Mouse (Mus musculus) lung, embryonic 14.5 days (tissue): ENCODE measurements around the gene Bak1. TPM values are rescaled to one million over a fixed set of nuclear protein-coding genes. Genes with fewer than 3 reads are reported as not detected.
A peak's percentile ranks its signal among the peaks of the same experiment; 100 is the strongest.

Experiments used
- ATAC-seq: fragments of 200-750 bp; cut with Nextera tagmentation; 2 replicates; pipeline ENCODE4 v1.8.0; 2017; ENCODE audit warnings: mild to moderate bottlenecking, moderate TSS enrichment, moderate library complexity; ENCODE audit not compliant: insufficient read depth
- DNase-seq: peaks from one replicate; pipeline ENCODE4 v3.0.0-alpha.2; 2015
- H3K27ac ChIP-seq: fragments of 300-500 bp; sonication (generic); 2 replicates; pipeline ENCODE4 v1.5.1; 2014; ENCODE audit warnings: low read depth, mild to moderate bottlenecking, moderate library complexity
- H3K27me3 ChIP-seq: fragments of 300-500 bp; sonication (generic); 2 replicates; pipeline ENCODE4 v1.6.1; 2014; ENCODE audit warnings: low read length, control low read depth; ENCODE audit not compliant: insufficient read depth
- H3K36me3 ChIP-seq: fragments of 300-500 bp; sonication (generic); 2 replicates; pipeline ENCODE4 v1.6.1; 2014; ENCODE audit warnings: control low read depth; ENCODE audit not compliant: insufficient read depth
- H3K4me1 ChIP-seq: fragments of 300-500 bp; sonication (generic); 2 replicates; pipeline ENCODE4 v1.6.1; 2014; ENCODE audit warnings: antibody characterized with exemption, control low read depth; ENCODE audit not compliant: insufficient read depth
- H3K4me2 ChIP-seq: fragments of 300-500 bp; sonication (generic); 2 replicates; pipeline ENCODE4 v1.6.1; 2014; ENCODE audit warnings: mild to moderate bottlenecking
- H3K4me3 ChIP-seq: fragments of 300-500 bp; sonication (generic); 2 replicates; pipeline ENCODE4 v1.5.1; 2014; ENCODE audit warnings: low read depth, low read length
- H3K9ac ChIP-seq: fragments of 300-500 bp; sonication (generic); 2 replicates; pipeline ENCODE4 v1.6.1; 2014
- H3K9me3 ChIP-seq: fragments of 300-500 bp; sonication (generic); 2 replicates; pipeline ENCODE4 v1.6.1; 2016; ENCODE audit warnings: low read depth, low read length, control low read depth
- CTCF ChIP-seq: IDR thresholded peaks from 2 replicates; pipeline ENCODE4 v1.5.1; 2016; ENCODE audit warnings: antibody characterized with exemption, low read depth
- WGBS: fragments of 180-500 bp; shearing (Covaris S2); extraction: QIAGEN DNeasy Blood & Tissue Kit; methylation state at CpG from one replicate; pipeline ENCODE4 v1.1.7; 2014; 5-methylcytosine and 5-hydroxymethylcytosine counted together
- polyA plus RNA-seq: library from polyadenylated mRNA; unstranded; fragments of >200 nt; fragmentation: Nextera tagmentation; extraction: Ambion mirVana; gene quantifications from 2 replicates; pipeline ENCODE4 v1.2.1, GENCODE M21; 2014

Gene Bak1
- polyA plus RNA-seq, 1 experiment from 2014 or later, result 12.0 TPM

GRCm38 (mm10) chr17:27029431-27029830, 622 bp upstream of the Bak1 start:
- H3K36me3 ChIP-seq, result peaks cover 18% of the 10 kb centered on the region
- H3K4me1 ChIP-seq, result peaks cover 5% of the 10 kb centered on the region; the same call in 1 of the 2 replicates
- TF ChIP-seq CTCF, result no peak
- no peak overlapping the region for H3K9ac ChIP-seq
- no peak overlapping the region for H3K4me2 ChIP-seq
- H3K27me3 ChIP-seq, result no peaks in the 10 kb centered on the region
- H3K9me3 ChIP-seq, result no peaks in the 10 kb centered on the region
- 90% methylated on average over 14 of the region's 14 CpGs for WGBS
- no peak overlapping the region for H3K4me3 ChIP-seq
- no peak overlapping the region for H3K27ac ChIP-seq
- no peak for DNase-seq
- ATAC-seq, result no peak

- TF ChIP-seq CTCF, result peak; percentile 87
- Histone ChIP-seq H3K36me3 (peaks cover 25% of the 10 kb centered on the region), H3K27ac (peak overlapping the region; percentile 84), H3K4me3 (peak overlapping the region; percentile 75), H3K27me3 (no peaks in the 10 kb centered on the region), H3K9me3 (no peaks in the 10 kb centered on the region), H3K9ac (peak overlapping the region; percentile 98), H3K4me1 (peaks cover 5% of the 10 kb centered on the region; the same call in 1 of the 2 replicates), H3K4me2 (peak overlapping the region; percentile 93)
- DNase-seq (peak; percentile 94), ATAC-seq (peak; percentile 88)
- WGBS, result under 1% methylated on average over 19 of the region's 19 CpGs
Measured at GRCm38 (mm10) chr17:27028284-27028795, 469 bp downstream of the Bak1 start.

- H3K36me3 ChIP-seq, result peaks cover 29% of the 10 kb centered on the region
- H3K27ac ChIP-seq, result peak overlapping the region; percentile 84
- H3K4me3 ChIP-seq, result peak overlapping the region; percentile 75
- no peaks in the 10 kb centered on the region for H3K27me3 ChIP-seq
- DNase-seq, result peak; percentile 62
- no peaks in the 10 kb centered on the region for H3K9me3 ChIP-seq
- ATAC-seq, result peak; percentile 26; the same call in 1 of the 2 replicates
- peak overlapping the region; percentile 98 for H3K9ac ChIP-seq
- WGBS, result 26% methylated on average over 12 of the region's 12 CpGs
- H3K4me1 ChIP-seq, result peaks cover 5% of the 10 kb centered on the region; the same call in 1 of the 2 replicates
- peak overlapping the region; percentile 93 for H3K4me2 ChIP-seq
- TF ChIP-seq CTCF, result no peak
Measured at GRCm38 (mm10) chr17:27027460-27028283, 1.1 kb downstream of the Bak1 start.

- H3K27ac ChIP-seq, result no peak overlapping the region
- no peaks in the 10 kb centered on the region for H3K9me3 ChIP-seq
- no peak for TF ChIP-seq CTCF
- no peak overlapping the region for H3K9ac ChIP-seq
- 82% methylated on average over 3 of the region's 3 CpGs for WGBS
- H3K4me2 ChIP-seq, result no peak overlapping the region
- H3K4me3 ChIP-seq, result no peak overlapping the region
- H3K4me1 ChIP-seq, result peaks cover 5% of the 10 kb centered on the region; the same call in 1 of the 2 replicates
- peaks cover 46% of the 10 kb centered on the region for H3K36me3 ChIP-seq
- ATAC-seq (no peak), DNase-seq (no peak)
- H3K27me3 ChIP-seq, result no peaks in the 10 kb centered on the region
Measured at GRCm38 (mm10) chr17:27025951-27026350, 2.9 kb downstream of the Bak1 start.

GRCm38 (mm10) chr17:27025326-27025902, 3.4 kb downstream of the Bak1 start:
- H3K9me3 ChIP-seq, result no peaks in the 10 kb centered on the region
- no peak overlapping the region for H3K27ac ChIP-seq
- 93% methylated on average over 17 of the region's 17 CpGs for WGBS
- H3K36me3 ChIP-seq, result peaks cover 50% of the 10 kb centered on the region
- DNase-seq (no peak), ATAC-seq (no peak)
- H3K4me1 ChIP-seq, result peaks cover 5% of the 10 kb centered on the region; the same call in 1 of the 2 replicates
- H3K4me2 ChIP-seq, result no peak overlapping the region
- no peak for TF ChIP-seq CTCF
- H3K27me3 ChIP-seq, result no peaks in the 10 kb centered on the region
- H3K4me3 ChIP-seq, result no peak overlapping the region
- H3K9ac ChIP-seq, result no peak overlapping the region

GRCm38 (mm10) chr17:27023342-27023741, 5.5 kb downstream of the Bak1 start:
- WGBS, result 79% methylated on average over 4 of the region's 4 CpGs
- Histone ChIP-seq H3K4me1 (peaks cover 5% of the 10 kb centered on the region; the same call in 1 of the 2 replicates), H3K9me3 (no peaks in the 10 kb centered on the region), H3K9ac (no peak overlapping the region), H3K27me3 (no peaks in the 10 kb centered on the region), H3K36me3 (peaks cover 60% of the 10 kb centered on the region), H3K27ac (no peak overlapping the region), H3K4me2 (no peak overlapping the region), H3K4me3 (no peak overlapping the region)
- no peak for ATAC-seq
- no peak for DNase-seq
- TF ChIP-seq CTCF, result no peak

GRCm38 (mm10) chr17:27021736-27022135, 7.1 kb downstream of the Bak1 start:
- TF ChIP-seq CTCF, result no peak
- 81% methylated on average over 9 of the region's 9 CpGs for WGBS
- Histone ChIP-seq H3K4me3 (no peak overlapping the region), H3K27ac (no peak overlapping the region), H3K4me2 (no peak overlapping the region), H3K36me3 (peaks cover 60% of the 10 kb centered on the region), H3K4me1 (no peaks in the 10 kb centered on the region), H3K27me3 (no peaks in the 10 kb centered on the region), H3K9me3 (no peaks in the 10 kb centered on the region), H3K9ac (no peak overlapping the region)
- ATAC-seq (no peak), DNase-seq (no peak)
